Mouse (Mus musculus) limb, embryonic 10.5 days (tissue): Measurements from ENCODE around the gene Cela3a. TPM values are rescaled to one million over a fixed set of nuclear protein-coding genes. Genes with fewer than 3 reads are reported as not detected.

Experiments
- DNase-seq: peaks from one replicate; pipeline ENCODE4 v3.0.0-alpha.2; 2017; ENCODE audit warnings: low spot score
- H3K27ac ChIP-seq: fragments of 300-500 bp; sonication (generic); 2 replicates; pipeline ENCODE4 v1.5.1; 2016; ENCODE audit warnings: mild to moderate bottlenecking
- H3K27me3 ChIP-seq: fragments of 300-500 bp; sonication (generic); 2 replicates; pipeline ENCODE4 v1.6.1; 2016; ENCODE audit warnings: low read depth, mild to moderate bottlenecking; ENCODE audit not compliant: poor library complexity, severe bottlenecking
- H3K36me3 ChIP-seq: fragments of 300-500 bp; sonication (generic); 2 replicates; pipeline ENCODE4 v1.6.1; 2016; ENCODE audit warnings: mild to moderate bottlenecking, moderate library complexity
- H3K4me1 ChIP-seq: fragments of 300-500 bp; sonication (generic); 2 replicates; pipeline ENCODE4 v1.6.1; 2016
- H3K4me3 ChIP-seq: fragments of 300-500 bp; sonication (generic); 2 replicates; pipeline ENCODE4 v1.5.1; 2016; ENCODE audit warnings: mild to moderate bottlenecking, moderate library complexity
- H3K9me3 ChIP-seq: fragments of 300-500 bp; sonication (generic); replicated peaks from 2 replicates; pipeline ENCODE4 v1.6.1; 2016; ENCODE audit warnings: mild to moderate bottlenecking
- WGBS: fragments of 180-500 bp; shearing (Covaris S2); methylation state at CpG from one replicate; pipeline ENCODE4 v1.1.7; 2016; 5-methylcytosine and 5-hydroxymethylcytosine counted together
- polyA plus RNA-seq: library from polyadenylated mRNA; unstranded; fragments of >200 nt; fragmentation: Nextera tagmentation; extraction: Ambion mirVana; gene quantifications from 2 replicates; pipeline ENCODE4 v1.2.1, GENCODE M21; 2016

The Cela3a gene
- polyA plus RNA-seq, 1 experiment from 2014 or later: not detected

DNA sequence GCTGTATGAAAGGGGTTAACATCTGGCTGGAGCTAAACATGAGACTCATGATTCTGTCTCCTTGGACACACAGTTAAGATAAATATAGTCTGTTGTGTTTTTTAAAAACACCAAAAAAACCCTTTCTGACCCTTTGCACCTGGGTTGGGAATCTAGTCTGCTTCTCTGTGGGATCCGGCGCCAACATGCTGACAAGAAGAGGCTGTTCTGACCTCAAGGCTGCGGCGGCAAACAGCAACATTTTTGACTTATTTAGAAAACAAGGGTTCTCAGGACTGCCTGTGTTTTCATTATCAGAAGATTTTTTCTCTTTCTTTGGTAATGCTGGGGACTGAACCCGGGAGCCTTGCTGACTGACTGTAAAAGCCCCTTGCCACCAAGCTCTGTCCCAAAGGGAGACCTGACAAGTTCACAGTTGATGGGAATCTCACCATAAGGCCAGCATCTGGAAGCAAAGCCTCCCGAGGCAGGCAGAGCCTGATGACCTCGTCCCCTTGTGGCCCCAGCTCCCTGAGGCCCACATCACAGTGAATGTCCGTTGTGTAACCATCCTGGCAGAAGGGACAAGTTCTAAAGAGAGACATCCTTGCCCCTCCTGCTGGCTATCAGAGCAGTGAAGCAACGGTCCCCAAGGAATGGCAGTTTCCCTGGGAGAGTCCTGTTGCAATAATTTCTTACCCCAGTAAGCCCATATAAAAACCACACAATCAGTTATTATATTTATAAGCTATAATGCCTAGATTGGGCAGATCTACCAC, 16.0 kb downstream of the Cela3a start:
- H3K27ac ChIP-seq: no peak overlapping the region
- H3K27me3 ChIP-seq: no peaks in the 10 kb centered on the region
- H3K9me3 ChIP-seq: no peaks in the 10 kb centered on the region
- WGBS: 75% methylated on average over 9 of the region's 9 CpGs
- DNase-seq: no peak
- H3K4me1 ChIP-seq: peaks cover 7% of the 10 kb centered on the region
- H3K4me3 ChIP-seq: no peak overlapping the region
- H3K36me3 ChIP-seq: peaks cover 13% of the 10 kb centered on the region; the same call in 1 of the 2 replicates

DNA sequence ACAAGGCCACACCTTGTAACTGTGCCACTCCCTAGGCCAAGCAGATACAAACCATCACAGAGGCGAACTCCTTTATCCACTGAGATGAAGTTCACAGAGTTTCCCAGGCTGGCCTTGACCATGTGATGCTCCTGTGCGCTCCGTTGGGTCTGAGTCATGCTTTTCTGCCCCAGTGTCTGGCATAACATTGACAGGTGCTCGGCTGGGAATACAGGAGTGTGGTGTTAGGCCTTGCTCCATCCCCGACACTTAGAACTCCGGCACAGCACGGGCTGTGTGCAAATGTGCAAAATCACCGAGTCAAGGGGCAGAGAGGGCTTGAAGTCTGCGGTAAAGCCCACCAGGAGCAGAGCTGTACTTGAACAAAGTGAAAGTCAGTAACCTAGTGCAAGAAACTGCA, 16.7 kb downstream of the Cela3a start:
- 91% methylated on average over 9 of the region's 9 CpGs for WGBS
- DNase-seq: no peak
- H3K36me3 ChIP-seq: peaks cover 13% of the 10 kb centered on the region; the same call in 1 of the 2 replicates
- H3K9me3 ChIP-seq: no peaks in the 10 kb centered on the region
- peaks cover 9% of the 10 kb centered on the region for H3K4me1 ChIP-seq
- H3K27me3 ChIP-seq: no peaks in the 10 kb centered on the region
- no peak overlapping the region for H3K27ac ChIP-seq
- no peak overlapping the region for H3K4me3 ChIP-seq

DNA sequence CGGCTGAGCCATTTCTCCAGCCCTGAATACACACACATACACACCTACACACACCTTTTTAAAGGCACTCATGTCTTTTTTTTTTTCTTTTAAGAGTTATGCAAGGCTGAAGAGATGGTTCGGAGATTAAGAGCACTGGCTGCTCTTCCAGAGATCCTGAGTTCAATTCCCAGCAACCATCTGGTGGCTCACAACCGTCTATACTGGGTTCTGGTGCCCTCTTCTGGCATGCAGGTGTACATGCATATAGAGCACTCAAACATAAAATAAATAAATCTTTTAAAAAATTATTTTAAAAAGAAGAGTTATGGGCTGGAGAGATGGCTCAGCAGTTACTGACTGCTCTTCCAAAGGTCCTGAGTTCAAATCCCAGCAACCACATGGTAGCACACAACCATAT, 18.3 kb downstream of the Cela3a start:
- H3K27ac ChIP-seq: no peak overlapping the region
- H3K36me3 ChIP-seq: peaks cover 13% of the 10 kb centered on the region; the same call in 1 of the 2 replicates
- no peak for DNase-seq
- no peaks in the 10 kb centered on the region for H3K9me3 ChIP-seq
- no peaks in the 10 kb centered on the region for H3K27me3 ChIP-seq
- no peak overlapping the region for H3K4me3 ChIP-seq
- H3K4me1 ChIP-seq: peaks cover 16% of the 10 kb centered on the region
- WGBS: 86% methylated on average over 3 of the region's 3 CpGs

GRCm38 (mm10) chr4:137390196-137390595, 19.4 kb downstream of the Cela3a start:
- Histone ChIP-seq H3K27ac (no peak overlapping the region), H3K36me3 (peaks cover 13% of the 10 kb centered on the region; the same call in 1 of the 2 replicates), H3K4me1 (peaks cover 16% of the 10 kb centered on the region), H3K4me3 (no peak overlapping the region), H3K9me3 (no peaks in the 10 kb centered on the region), H3K27me3 (no peaks in the 10 kb centered on the region)
- DNase-seq: no peak
- 95% methylated on average over 4 of the region's 4 CpGs for WGBS

DNA sequence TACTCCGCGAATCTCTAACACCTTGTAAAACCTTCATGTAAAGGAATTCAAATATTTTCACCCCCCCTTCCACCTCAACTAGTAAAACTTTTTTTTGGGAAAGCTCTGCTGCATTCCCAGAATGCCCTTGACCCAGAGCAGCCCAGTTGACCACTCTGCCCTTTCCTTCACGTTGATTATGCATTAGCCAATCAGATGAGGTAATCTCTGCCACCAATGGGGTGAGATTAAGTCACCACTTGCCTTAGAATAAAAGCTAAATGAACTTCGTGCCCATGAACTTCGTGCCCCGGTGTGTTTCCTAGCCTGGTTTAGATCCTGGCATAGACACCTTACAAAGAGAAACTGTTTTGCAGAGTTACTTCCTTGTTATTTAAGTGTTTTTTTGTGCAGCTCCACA, 20.6 kb downstream of the Cela3a start:
- H3K27ac ChIP-seq: peak overlapping the region; percentile 94
- H3K36me3 ChIP-seq: peaks cover 13% of the 10 kb centered on the region; the same call in 1 of the 2 replicates
- WGBS: 45% methylated on average over 6 of the region's 6 CpGs

GRCm38 (mm10) chr4:137388059-137388794, 21.4 kb downstream of the Cela3a start:
- peak; percentile 92 for DNase-seq
- H3K4me3 ChIP-seq: peak overlapping the region; percentile 86
- no peaks in the 10 kb centered on the region for H3K9me3 ChIP-seq
- H3K4me1 ChIP-seq: peaks cover 16% of the 10 kb centered on the region
- no peaks in the 10 kb centered on the region for H3K27me3 ChIP-seq
- 3% methylated on average over 46 of the region's 46 CpGs for WGBS
- H3K27ac ChIP-seq: peak overlapping the region; percentile 94
- peaks cover 13% of the 10 kb centered on the region; the same call in 1 of the 2 replicates for H3K36me3 ChIP-seq

More for the DNA sequence above, 20.6 kb downstream of the Cela3a start:
- Histone ChIP-seq H3K9me3 (no peaks in the 10 kb centered on the region), H3K27me3 (no peaks in the 10 kb centered on the region), H3K4me3 (peak overlapping the region; percentile 86), H3K4me1 (peaks cover 16% of the 10 kb centered on the region)
- no peak for DNase-seq

DNA sequence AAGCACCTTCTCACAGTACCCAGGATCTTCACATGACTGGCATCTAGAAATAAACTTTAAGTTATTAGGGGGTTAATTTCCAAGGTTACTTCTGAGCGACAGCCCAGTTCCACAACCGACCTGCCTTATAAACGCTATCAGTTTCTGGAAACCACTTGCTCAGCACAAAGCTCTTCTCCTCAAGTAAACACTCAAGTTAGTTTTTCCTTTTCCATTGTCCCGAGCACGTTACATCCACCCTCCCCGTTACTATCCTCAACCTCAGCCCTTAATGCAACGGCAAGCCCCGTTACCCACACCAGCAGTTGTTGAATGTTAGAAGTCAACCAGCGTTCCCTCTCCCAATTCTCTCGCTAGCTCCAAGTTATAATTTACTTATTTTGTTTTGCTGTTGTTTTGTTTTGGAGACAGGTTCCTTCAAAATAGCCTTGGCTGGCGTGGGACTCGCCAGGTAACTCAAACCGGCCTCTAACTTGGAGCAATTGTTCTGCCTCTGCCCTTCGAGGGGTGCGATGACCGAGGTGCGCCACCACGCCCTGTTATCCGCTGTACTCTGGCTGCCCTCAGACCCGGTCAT, 22.0 kb downstream of the Cela3a start:
- peak overlapping the region; percentile 86 for H3K4me3 ChIP-seq
- 2% methylated on average over 20 of the region's 20 CpGs for WGBS
- no peaks in the 10 kb centered on the region for H3K9me3 ChIP-seq
- H3K27ac ChIP-seq: peak overlapping the region; percentile 94
- H3K27me3 ChIP-seq: no peaks in the 10 kb centered on the region
- DNase-seq: no peak
- H3K4me1 ChIP-seq: peaks cover 16% of the 10 kb centered on the region
- peaks cover 13% of the 10 kb centered on the region; the same call in 1 of the 2 replicates for H3K36me3 ChIP-seq

DNA sequence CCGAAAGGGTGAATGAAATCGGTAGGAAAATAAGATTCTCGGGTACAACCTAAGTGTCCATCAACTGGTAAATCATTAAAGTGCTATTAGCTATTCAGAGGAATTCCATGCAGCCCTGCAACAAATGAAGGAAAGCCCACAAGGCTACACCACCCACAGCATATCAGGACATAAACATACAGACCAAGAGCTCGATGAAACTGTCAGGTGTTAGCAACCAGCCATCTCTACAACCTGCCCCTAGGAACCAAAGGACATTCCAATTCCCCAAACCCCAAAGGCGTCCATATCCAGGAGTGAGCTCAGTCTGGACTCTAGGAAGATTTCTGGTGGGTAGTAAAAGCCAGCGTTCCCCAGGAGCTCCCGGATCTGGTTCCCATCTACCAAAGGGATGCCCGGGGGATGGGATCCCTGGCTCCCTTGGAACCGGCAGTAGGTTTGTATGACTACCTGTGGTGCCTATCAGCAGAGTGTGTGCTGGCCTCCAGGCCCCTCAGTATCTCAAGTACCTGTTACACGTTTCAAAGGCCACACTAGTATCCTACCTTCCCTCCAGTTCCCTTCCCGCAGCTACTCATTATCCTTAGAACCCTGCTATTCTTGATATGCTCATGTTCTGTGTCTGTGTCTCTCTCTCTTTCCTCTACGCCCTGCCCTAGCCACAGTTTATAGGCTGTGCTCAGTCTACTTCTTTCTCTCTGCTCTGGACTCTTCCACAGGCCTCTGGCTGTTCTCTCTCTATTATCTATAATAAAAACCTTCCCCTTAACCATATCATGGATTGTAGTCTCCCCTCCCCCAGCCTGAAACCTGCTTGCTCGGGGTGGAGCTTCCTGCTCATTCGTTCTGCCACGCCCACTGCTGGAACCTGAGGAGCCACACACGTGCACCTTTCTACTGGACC, 28.6 kb downstream of the Cela3a start:
- no peaks in the 10 kb centered on the region for H3K27me3 ChIP-seq
- peaks cover 11% of the 10 kb centered on the region for H3K4me1 ChIP-seq
- H3K27ac ChIP-seq: peak overlapping the region; percentile 71
- H3K36me3 ChIP-seq: no peaks in the 10 kb centered on the region
- no peak for DNase-seq
- 34% methylated on average over 15 of the region's 16 CpGs for WGBS
- H3K9me3 ChIP-seq: no peaks in the 10 kb centered on the region
- peak overlapping the region; percentile 18 for H3K4me3 ChIP-seq

GRCm38 (mm10) chr4:137379713-137380255, 29.8 kb downstream of the Cela3a start:
- no peak overlapping the region for H3K4me3 ChIP-seq
- H3K36me3 ChIP-seq: no peaks in the 10 kb centered on the region
- 89% methylated on average over 10 of the region's 10 CpGs for WGBS
- no peaks in the 10 kb centered on the region for H3K27me3 ChIP-seq
- H3K27ac ChIP-seq: no peak overlapping the region
- H3K9me3 ChIP-seq: no peaks in the 10 kb centered on the region
- no peak for DNase-seq
- H3K4me1 ChIP-seq: peaks cover 21% of the 10 kb centered on the region

DNA sequence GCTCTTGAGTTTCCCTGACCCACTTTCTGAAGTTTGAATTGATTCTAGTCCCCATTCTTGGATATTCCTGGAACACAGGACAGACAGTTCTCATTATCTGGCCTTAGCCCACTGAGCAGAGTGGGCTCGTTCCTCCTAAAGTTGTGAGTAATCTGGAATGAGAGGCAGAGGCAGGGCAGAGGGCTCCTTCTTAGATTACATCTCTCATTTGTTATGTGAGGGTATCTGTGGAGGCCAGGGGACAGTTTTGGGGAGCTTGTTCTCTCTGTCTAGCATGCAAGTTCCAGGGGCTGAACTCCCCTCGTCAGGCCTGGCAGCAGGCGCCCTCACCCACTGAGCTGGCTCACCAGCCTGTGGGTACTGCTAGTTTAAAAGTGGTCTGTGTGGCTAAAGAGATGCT, 30.5 kb downstream of the Cela3a start:
- Histone ChIP-seq H3K27me3 (no peaks in the 10 kb centered on the region), H3K27ac (no peak overlapping the region), H3K36me3 (no peaks in the 10 kb centered on the region), H3K4me1 (peaks cover 22% of the 10 kb centered on the region), H3K4me3 (no peak overlapping the region), H3K9me3 (no peaks in the 10 kb centered on the region)
- WGBS: 83% methylated on average over 3 of the region's 3 CpGs
- DNase-seq: no peak

- 87% methylated on average over 4 of the region's 4 CpGs for WGBS
- Histone ChIP-seq H3K4me3 (no peak overlapping the region), H3K27ac (no peak overlapping the region), H3K27me3 (no peaks in the 10 kb centered on the region), H3K9me3 (no peaks in the 10 kb centered on the region), H3K36me3 (no peaks in the 10 kb centered on the region), H3K4me1 (peaks cover 27% of the 10 kb centered on the region)
- no peak for DNase-seq
These were observed 31.9 kb downstream of the Cela3a start for GRCm38 (mm10) chr4:137377526-137378304.
